Mouse (Mus musculus) midbrain, embryonic 15.5 days (tissue): Measurements from ENCODE around the gene Tbc1d10c. TPM values are rescaled to one million over a fixed set of nuclear protein-coding genes. Genes with fewer than 3 reads are reported as not detected.

Experiments used
- ATAC-seq: fragments of 200-750 bp; cut with Nextera tagmentation; replicated peaks from 2 replicates; pipeline ENCODE4 v1.8.0; 2017; ENCODE audit warnings: moderate TSS enrichment
- H3K27ac ChIP-seq: fragments of 300-500 bp; sonication (generic); 2 replicates; pipeline ENCODE4 v1.5.1; 2015; ENCODE audit warnings: mild to moderate bottlenecking, inconsistent platforms
- H3K27me3 ChIP-seq: fragments of 300-500 bp; sonication (generic); replicated peaks from 2 replicates; pipeline ENCODE4 v1.6.1; 2015; ENCODE audit warnings: inconsistent platforms
- H3K36me3 ChIP-seq: fragments of 300-500 bp; sonication (generic); replicated peaks from 2 replicates; pipeline ENCODE4 v1.6.1; 2015; ENCODE audit warnings: inconsistent platforms
- H3K4me1 ChIP-seq: fragments of 300-500 bp; sonication (generic); 2 replicates; pipeline ENCODE4 v1.6.1; 2015; ENCODE audit warnings: inconsistent platforms
- H3K4me2 ChIP-seq: fragments of 300-500 bp; sonication (generic); 2 replicates; pipeline ENCODE4 v1.6.1; 2015; ENCODE audit warnings: inconsistent platforms, mild to moderate bottlenecking, moderate library complexity
- H3K4me3 ChIP-seq: fragments of 300-500 bp; sonication (generic); 2 replicates; pipeline ENCODE4 v1.5.1; 2015; ENCODE audit warnings: mild to moderate bottlenecking, inconsistent platforms
- H3K9ac ChIP-seq: fragments of 300-500 bp; sonication (generic); 2 replicates; pipeline ENCODE4 v1.6.1; 2015; ENCODE audit warnings: mild to moderate bottlenecking, inconsistent platforms
- H3K9me3 ChIP-seq: fragments of 300-500 bp; sonication (generic); 2 replicates; pipeline ENCODE4 v1.6.1; 2016; ENCODE audit warnings: inconsistent platforms
- WGBS: fragments of 180-500 bp; shearing (Covaris S2); methylation state at CpG from one replicate; pipeline ENCODE4 v1.1.7; 2015; ENCODE audit warnings: mixed read lengths; 5-methylcytosine and 5-hydroxymethylcytosine counted together
- polyA plus RNA-seq: library from polyadenylated mRNA; unstranded; fragments of >200 nt; fragmentation: Nextera tagmentation; extraction: Ambion mirVana; gene quantifications from 2 replicates; pipeline ENCODE4 v1.2.1, GENCODE M21; 2015

Gene Tbc1d10c
- 0.38 and 0.93 TPM in 2 replicates for polyA plus RNA-seq

DNA sequence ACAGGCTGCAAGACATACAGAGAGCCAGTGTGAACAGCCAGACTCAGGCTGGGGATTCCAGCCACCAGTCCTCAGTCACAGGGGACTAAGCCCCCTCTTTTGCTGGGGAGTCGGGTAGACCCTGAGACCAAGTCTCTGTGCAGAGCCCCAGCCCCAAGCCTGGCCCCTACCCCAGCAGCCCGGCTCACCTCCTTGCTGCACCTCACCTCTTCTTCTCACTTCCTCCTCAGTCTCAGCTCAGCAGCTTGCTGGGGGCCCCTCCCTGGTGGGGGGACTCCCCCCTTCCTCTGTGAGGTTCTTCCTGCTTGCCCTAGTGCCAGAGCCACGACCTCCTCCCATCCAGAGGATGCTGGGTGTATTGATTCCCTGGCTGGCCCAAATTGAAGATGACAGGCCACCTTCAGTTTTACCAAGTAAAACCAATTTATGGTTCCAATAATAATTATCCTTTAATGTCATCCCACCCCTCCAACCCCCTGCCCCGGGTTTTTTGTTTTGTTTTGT is at the start of gene Tbc1d10c:
Gene Tbc1d10c (minus strand): TSS at position 454 of the 504 bp plus-strand sequence.
- Histone ChIP-seq H3K4me1 (peaks cover 19% of the 10 kb centered on the region), H3K27ac (peak within 1 kb of the TSS; percentile 84), H3K36me3 (peaks cover 18% of the 10 kb centered on the region), H3K9ac (peak within 1 kb of the TSS; percentile 88), H3K4me3 (peak within 1 kb of the TSS; percentile 70), H3K27me3 (no peaks in the 10 kb centered on the region), H3K9me3 (no peaks in the 10 kb centered on the region), H3K4me2 (peak within 1 kb of the TSS; percentile 93)
- 0 out of 2 replicates have a peak, but pooled peaks have one; percentile 6 for ATAC-seq
- 70% methylated on average over 4 of the region's 4 CpGs for WGBS

DNA sequence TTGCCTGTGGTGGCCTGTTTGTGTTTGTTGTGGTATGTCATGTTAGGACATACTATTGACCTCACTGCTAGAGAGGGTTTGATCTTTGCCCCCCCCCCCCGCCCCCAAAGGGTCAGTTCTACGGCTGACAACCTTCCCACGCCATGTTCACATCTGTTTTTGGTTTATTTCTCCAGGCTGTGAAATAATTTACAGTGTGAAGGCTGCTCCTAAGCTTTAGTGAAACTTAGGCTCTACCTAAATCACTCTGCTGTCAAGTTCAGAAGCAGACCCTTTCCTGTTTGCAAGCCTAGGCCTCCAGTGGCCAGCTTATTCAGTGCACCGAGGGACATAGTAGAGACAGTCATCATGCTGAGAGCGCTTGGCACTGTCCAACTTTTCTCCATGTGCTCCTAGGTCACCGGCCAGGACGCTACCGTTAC is 49.2 kb upstream of the Tbc1d10c start:
- Histone ChIP-seq H3K27ac (no peak overlapping the region), H3K4me2 (no peak overlapping the region), H3K4me3 (no peak overlapping the region), H3K27me3 (no peaks in the 10 kb centered on the region), H3K4me1 (no peaks in the 10 kb centered on the region), H3K9me3 (no peaks in the 10 kb centered on the region), H3K36me3 (no peaks in the 10 kb centered on the region), H3K9ac (no peak overlapping the region)
- 88% methylated on average over 8 of the region's 8 CpGs for WGBS
- ATAC-seq, result no peak

DNA sequence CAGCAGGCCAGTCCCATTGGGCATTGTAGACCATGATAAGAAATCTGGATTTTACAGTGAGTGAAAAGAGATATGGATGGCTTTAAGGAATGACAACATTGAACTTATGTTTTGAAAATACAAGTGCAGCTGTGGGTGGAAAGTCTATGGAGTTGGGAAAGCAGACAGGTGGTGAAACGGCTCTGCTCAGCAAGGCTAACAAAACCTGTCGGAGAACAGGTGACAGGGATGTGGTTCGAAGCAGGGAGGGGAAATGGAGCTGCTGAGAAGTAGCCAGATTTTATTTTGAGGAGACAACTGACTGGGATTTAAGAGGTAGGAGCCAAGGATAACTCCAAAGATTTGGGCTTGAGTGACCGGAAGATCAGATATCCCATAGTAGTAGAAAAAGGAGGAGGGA is 43.5 kb upstream of the Tbc1d10c start:
- 78% methylated on average over 4 of the region's 4 CpGs for WGBS
- no peaks in the 10 kb centered on the region for H3K36me3 ChIP-seq
- H3K9ac ChIP-seq, result no peak overlapping the region
- H3K4me1 ChIP-seq, result peaks cover 11% of the 10 kb centered on the region
- no peak overlapping the region for H3K27ac ChIP-seq
- H3K27me3 ChIP-seq, result peaks cover 3% of the 10 kb centered on the region; the same call in 1 of the 2 replicates
- no peak overlapping the region for H3K4me2 ChIP-seq
- no peak overlapping the region for H3K4me3 ChIP-seq
- no peaks in the 10 kb centered on the region for H3K9me3 ChIP-seq
- ATAC-seq, result no peak

DNA sequence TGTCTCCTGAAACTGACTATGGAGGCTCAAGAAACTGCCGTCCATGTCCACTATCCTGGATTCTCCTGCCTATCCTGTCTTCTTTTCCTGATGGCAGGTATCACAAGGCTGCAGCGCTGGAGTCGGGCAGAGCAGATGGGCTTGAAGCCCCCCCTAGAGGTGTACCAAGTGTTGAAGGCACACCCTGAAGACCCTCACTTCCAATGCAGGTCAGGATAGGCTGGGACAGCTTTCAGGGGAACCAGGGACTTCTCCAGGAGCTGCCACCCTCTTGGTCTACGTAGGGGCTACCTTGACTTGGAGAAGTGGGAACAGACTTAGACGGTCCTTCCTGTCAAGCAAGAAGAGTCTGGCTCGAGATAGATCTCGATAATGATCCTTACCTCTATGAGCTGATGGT is 41.6 kb upstream of the Tbc1d10c start:
- Histone ChIP-seq H3K4me3 (peak overlapping the region; percentile 63), H3K9ac (peak overlapping the region; percentile 77; the same call in 1 of the 2 replicates), H3K4me1 (peaks cover 11% of the 10 kb centered on the region), H3K9me3 (no peaks in the 10 kb centered on the region), H3K4me2 (peak overlapping the region; percentile 84), H3K36me3 (no peaks in the 10 kb centered on the region), H3K27ac (peak overlapping the region; percentile 79; the same call in 1 of the 2 replicates), H3K27me3 (peaks cover 12% of the 10 kb centered on the region; the same call in 1 of the 2 replicates)
- 83% methylated on average over 7 of the region's 7 CpGs for WGBS
- ATAC-seq, result no peak

DNA sequence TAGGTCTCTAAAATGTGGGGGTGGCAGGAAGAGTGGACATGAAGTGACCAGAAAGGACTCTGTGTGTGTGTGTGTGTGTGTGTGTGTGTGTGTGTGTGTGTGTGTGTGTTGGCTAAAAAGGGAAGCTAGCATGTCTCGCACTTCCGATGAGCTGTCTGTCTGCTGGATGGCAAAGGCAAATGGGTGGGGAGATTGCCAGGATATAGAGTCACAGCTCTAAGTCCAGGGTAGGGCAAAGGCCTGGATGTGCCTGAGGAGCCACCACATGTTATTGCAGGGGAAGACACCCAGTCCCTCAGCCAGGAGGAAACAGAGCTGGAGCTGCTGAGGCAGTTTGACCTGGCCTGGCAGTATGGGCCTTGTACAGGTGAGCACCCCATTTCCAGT is 41.1 kb upstream of the Tbc1d10c start:
- H3K4me2 ChIP-seq, result peak overlapping the region; percentile 84
- peak overlapping the region; percentile 79 for H3K27ac ChIP-seq
- ATAC-seq, result no peak; the same call in 1 of the 2 replicates
- peaks cover 12% of the 10 kb centered on the region; the same call in 1 of the 2 replicates for H3K27me3 ChIP-seq
- H3K36me3 ChIP-seq, result no peaks in the 10 kb centered on the region
- 8% methylated on average over 2 of the region's 2 CpGs for WGBS
- H3K4me3 ChIP-seq, result peak overlapping the region; percentile 63
- H3K9me3 ChIP-seq, result no peaks in the 10 kb centered on the region
- peaks cover 11% of the 10 kb centered on the region for H3K4me1 ChIP-seq
- H3K9ac ChIP-seq, result peak overlapping the region; percentile 77

DNA sequence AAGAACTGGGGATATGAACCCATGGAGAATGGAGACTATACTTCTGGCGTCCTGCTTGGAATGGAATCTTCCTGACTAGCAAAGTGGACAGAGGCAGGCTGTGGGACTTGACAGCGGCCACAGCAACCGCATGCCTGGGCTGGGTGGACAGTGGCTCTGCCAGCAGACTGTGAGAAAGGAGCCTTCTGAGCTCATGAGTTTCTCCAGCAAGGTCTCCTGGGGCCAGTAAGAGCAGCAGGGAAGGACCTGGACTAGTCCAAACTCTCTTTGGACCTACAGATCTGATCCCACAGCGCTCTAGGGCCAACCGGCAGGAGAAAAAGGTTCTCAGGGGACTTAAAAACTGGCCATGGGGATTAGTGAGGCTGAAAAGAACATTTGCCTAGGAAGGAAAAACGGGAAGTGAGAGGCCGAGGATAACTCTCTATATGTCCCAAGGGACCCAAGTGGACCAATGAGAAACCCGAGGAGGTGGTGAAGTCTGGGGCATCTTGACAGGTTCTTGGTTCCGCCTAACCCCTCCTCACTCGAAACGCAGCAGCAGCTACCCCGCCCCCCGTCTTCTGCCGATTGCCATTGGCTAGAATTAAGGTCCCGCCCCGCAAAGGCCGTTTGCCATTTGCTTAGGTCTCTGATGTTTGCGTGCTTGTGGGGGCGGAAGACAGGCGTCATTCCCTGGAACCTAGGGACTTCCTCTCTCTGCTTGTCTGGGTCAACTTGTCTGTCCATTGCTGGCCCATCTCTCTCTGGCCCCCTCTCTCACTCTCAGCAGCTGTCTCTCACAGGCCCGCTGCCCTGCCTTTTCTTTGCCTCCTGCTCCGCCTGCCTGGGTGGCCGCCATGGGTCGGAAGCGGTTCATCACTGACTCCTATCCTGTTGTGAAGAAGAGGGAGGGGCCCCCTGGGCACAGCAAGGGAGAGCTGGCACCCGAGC is 40.4 kb upstream of the Tbc1d10c start, which contains the start of gene Pold4:
Gene Pold4 (plus strand): TSS at position 647 of the 933 bp plus-strand sequence.
- ATAC-seq, result peak; percentile 96
- no peaks in the 10 kb centered on the region for H3K36me3 ChIP-seq
- H3K9me3 ChIP-seq, result no peaks in the 10 kb centered on the region
- peak within 1 kb of the TSS; percentile 77 for H3K9ac ChIP-seq
- H3K4me2 ChIP-seq, result peak within 1 kb of the TSS; percentile 84
- H3K27me3 ChIP-seq, result peaks cover 12% of the 10 kb centered on the region; the same call in 1 of the 2 replicates
- peak within 1 kb of the TSS; percentile 79 for H3K27ac ChIP-seq
- peaks cover 11% of the 10 kb centered on the region for H3K4me1 ChIP-seq
- WGBS, result 11% methylated on average over 26 of the region's 26 CpGs
- H3K4me3 ChIP-seq, result peak within 1 kb of the TSS; percentile 63

DNA sequence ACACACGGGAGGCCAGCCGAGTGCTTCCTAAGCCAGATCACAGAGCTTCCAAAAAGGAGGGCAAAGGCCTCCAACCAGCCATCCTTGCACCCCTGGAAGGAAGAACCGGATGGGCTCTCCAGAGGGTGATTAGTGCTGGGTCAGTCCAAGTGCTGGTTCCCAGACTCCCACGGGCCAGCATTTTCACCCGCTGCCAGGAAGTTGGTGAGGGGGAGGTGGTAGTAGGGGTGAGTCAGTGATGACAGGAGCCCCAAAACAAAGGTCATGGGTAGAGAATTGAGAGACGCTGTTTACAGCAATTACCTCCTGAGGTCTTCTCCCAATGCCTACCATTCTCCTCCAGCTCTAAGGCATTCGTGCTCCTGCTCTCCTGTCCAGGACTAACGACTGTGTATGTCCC is 39.3 kb upstream of the Tbc1d10c start:
- WGBS, result 79% methylated on average over 8 of the region's 8 CpGs

DNA sequence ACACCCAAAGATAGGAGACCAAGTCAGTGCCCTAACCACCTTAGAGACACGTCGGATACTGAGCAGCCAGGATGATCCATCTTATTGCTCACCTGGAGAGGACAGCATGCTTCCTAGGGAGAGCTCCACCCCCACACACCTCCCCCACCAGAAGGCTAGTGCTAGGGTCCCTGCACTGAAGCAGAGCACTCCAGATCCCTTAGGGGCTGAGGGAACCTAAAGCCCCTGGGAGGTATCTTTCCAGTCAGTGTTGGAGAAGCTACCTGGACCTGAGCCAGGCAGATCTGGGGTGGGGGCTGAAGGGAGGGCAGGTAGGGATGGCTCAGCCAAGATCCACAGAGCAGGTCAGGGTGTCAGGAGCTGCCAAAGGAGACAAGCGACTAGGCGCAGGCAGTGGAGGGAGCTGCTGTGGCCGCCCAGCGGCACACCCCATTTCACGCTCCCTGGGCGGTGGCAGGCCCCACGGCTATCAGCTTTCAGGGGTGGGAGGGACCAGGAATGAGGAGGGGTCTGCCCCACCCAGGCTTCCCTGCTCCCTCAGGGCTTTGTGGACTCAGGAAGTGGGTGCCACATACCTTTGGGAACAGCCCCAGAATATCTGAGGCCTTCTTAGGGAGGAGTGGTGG is 38.5 kb upstream of the Tbc1d10c start:
- Histone ChIP-seq H3K4me2 (no peak overlapping the region), H3K4me1 (peaks cover 11% of the 10 kb centered on the region), H3K9me3 (no peaks in the 10 kb centered on the region), H3K27me3 (peaks cover 12% of the 10 kb centered on the region; the same call in 1 of the 2 replicates), H3K27ac (no peak overlapping the region), H3K4me3 (no peak overlapping the region), H3K36me3 (no peaks in the 10 kb centered on the region), H3K9ac (no peak overlapping the region)
- WGBS, result 47% methylated on average over 9 of the region's 9 CpGs
- no peak for ATAC-seq

More for the DNA sequence above, 39.3 kb upstream of the Tbc1d10c start:
- no peak overlapping the region for H3K4me3 ChIP-seq
- peaks cover 12% of the 10 kb centered on the region; the same call in 1 of the 2 replicates for H3K27me3 ChIP-seq
- no peaks in the 10 kb centered on the region for H3K9me3 ChIP-seq
- no peak overlapping the region for H3K9ac ChIP-seq
- no peak overlapping the region for H3K4me2 ChIP-seq
- H3K27ac ChIP-seq, result no peak overlapping the region
- H3K36me3 ChIP-seq, result no peaks in the 10 kb centered on the region
- ATAC-seq, result no peak
- H3K4me1 ChIP-seq, result peaks cover 11% of the 10 kb centered on the region

DNA sequence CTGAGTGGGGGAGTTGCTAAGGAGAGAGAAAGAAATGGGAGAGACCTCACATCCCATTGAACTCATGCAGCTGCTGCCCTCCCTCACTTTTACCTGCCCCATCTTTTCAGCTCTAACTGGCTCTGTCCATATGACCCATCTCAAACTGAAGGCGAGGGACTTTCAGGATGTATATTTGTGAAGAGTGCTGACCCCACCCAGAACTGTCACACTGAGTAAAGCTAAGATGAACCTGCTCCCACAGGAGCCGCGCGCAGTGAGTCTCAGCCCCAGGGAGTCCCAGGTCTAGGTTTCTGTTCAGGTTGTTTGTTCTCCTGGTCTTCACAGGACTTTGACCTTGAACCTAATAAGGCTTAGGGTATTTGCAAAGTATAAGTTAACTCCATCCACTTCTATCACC is 37.8 kb upstream of the Tbc1d10c start:
- H3K4me2 ChIP-seq, result no peak overlapping the region
- peaks cover 12% of the 10 kb centered on the region; the same call in 1 of the 2 replicates for H3K27me3 ChIP-seq
- no peak overlapping the region for H3K9ac ChIP-seq
- H3K4me1 ChIP-seq, result peaks cover 11% of the 10 kb centered on the region
- H3K9me3 ChIP-seq, result no peaks in the 10 kb centered on the region
- WGBS, result 73% methylated on average over 4 of the region's 4 CpGs
- no peak overlapping the region for H3K4me3 ChIP-seq
- no peak overlapping the region for H3K27ac ChIP-seq
- H3K36me3 ChIP-seq, result no peaks in the 10 kb centered on the region
- no peak for ATAC-seq

DNA sequence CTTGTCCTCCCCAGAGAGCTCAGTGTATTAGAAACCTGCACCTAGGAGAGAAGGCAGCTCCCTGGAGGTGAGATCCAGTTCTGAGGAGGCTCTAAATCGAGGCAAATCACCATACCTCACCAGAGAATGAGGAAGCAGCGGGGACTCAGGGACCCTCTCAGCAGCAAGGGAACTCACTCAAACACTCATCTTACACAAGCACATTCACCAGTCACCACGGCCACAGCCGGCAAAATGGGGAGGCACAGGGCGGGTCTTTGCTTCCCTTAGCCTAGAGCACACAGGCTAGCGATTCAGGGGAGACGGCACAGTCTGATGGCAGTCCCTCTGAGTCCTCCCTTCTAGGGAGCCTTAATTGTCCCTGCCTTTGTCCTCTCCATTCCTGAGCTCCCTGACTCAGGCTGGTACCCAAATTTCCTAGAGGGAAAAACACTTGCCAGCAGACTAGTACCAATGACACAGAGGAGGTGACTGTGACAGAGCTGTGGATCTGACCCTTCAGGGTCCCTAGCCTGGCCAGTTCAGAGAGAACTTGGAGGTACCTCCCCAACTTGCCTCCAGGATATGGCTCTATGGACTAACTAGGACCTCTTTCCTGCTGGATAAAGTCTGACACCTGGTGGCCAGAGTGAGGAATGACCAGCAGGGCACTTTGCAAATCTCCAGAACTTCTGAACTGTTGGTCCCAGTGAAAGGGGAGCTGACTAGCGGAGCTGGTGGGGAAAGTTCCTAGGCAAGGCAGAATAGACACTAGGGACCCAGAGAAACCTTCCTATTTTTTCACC is 37.0 kb upstream of the Tbc1d10c start:
- 21% methylated on average over 8 of the region's 8 CpGs for WGBS
- H3K9ac ChIP-seq, result no peak overlapping the region
- H3K36me3 ChIP-seq, result no peaks in the 10 kb centered on the region
- H3K27me3 ChIP-seq, result peaks cover 12% of the 10 kb centered on the region; the same call in 1 of the 2 replicates
- H3K4me2 ChIP-seq, result no peak overlapping the region
- no peak for ATAC-seq
- H3K4me1 ChIP-seq, result peaks cover 11% of the 10 kb centered on the region
- H3K4me3 ChIP-seq, result no peak overlapping the region
- H3K27ac ChIP-seq, result no peak overlapping the region
- no peaks in the 10 kb centered on the region for H3K9me3 ChIP-seq

DNA sequence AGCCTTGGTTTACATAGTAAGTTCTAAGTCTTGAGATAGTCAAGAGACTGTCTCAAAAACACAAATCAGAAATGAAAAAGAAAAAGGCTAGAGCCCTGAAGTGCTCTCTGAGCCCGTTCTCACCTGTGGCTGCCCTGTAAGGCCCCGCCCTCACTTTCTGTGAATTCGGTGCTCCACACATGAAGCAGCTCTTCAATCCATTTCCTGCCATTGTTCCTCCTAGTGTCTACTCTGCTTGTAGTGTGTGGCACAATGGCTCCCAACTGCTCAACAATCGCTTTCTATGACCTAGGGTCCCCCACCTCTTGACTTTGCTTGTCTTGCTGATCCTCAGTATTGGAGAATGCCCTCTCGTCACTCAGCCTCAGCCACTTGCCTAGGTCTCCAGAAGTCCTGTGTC is 36.4 kb upstream of the Tbc1d10c start:
- Histone ChIP-seq H3K9ac (no peak overlapping the region), H3K36me3 (no peaks in the 10 kb centered on the region), H3K27ac (no peak overlapping the region), H3K4me3 (no peak overlapping the region), H3K4me1 (peaks cover 8% of the 10 kb centered on the region), H3K4me2 (no peak overlapping the region), H3K27me3 (peaks cover 12% of the 10 kb centered on the region; the same call in 1 of the 2 replicates), H3K9me3 (no peaks in the 10 kb centered on the region)
- WGBS, result 65% methylated on average over 5 of the region's 5 CpGs
- no peak for ATAC-seq
